Mouse (Mus musculus) testis, adult 2 months (tissue): Measurements from ENCODE around the gene Sidt1.

ENCODE experiments used
- CTCF ChIP-seq: fragments of 200-500 bp; IDR thresholded peaks from 2 replicates; pipeline ENCODE4 v1.5.1; 2012; ENCODE audit warnings: low read depth, mild to moderate bottlenecking, inconsistent platforms, low read length, moderate library complexity; ENCODE audit not compliant: control insufficient read depth, insufficient read depth, insufficient replicate concordance
- POLR2A ChIP-seq: fragments of 200-500 bp; IDR thresholded peaks from 2 replicates; pipeline ENCODE4 v1.6.1; 2012; ENCODE audit warnings: low read depth, mild to moderate bottlenecking, inconsistent platforms, low read length, moderate library complexity; ENCODE audit not compliant: control insufficient read depth

GRCm38 (mm10) chr16:44253797-44254634 is 79.0 kb downstream of the Sidt1 start:
- no peak for TF ChIP-seq CTCF
- TF ChIP-seq POLR2A = no peak
